Mouse (Mus musculus) embryonic fibroblast, embryonic 13.5 days (primary cell): ENCODE measurements around the gene Med19. TPM values are rescaled to one million over a fixed set of nuclear protein-coding genes. Genes with fewer than 3 reads are reported as not detected.
"Not testable (repeated sequence)": the region's sequence is repeated elsewhere in the genome, so short reads cannot be mapped to it uniquely, and the experiment has no call there.

Source experiments
- H3K27ac ChIP-seq: 2 replicates; pipeline ENCODE4 v1.5.1; 2012; ENCODE audit warnings: low read length, control low read depth, inconsistent platforms; ENCODE audit not compliant: insufficient read depth
- H3K4me1 ChIP-seq: 2 replicates; pipeline ENCODE4 v1.6.1; 2011; ENCODE audit warnings: low read length; ENCODE audit not compliant: control insufficient read depth, insufficient read depth
- H3K4me3 ChIP-seq: 2 replicates; pipeline ENCODE4 v1.5.1; 2011; ENCODE audit warnings: mild to moderate bottlenecking, control low read depth, low read length; ENCODE audit not compliant: insufficient read depth
- CTCF ChIP-seq: IDR thresholded peaks from 2 replicates; pipeline ENCODE4 v1.5.1; 2011; ENCODE audit warnings: mild to moderate bottlenecking, control low read depth, low read length, moderate library complexity, borderline replicate concordance; ENCODE audit not compliant: insufficient read depth
- POLR2A ChIP-seq: IDR thresholded peaks from 2 replicates; pipeline ENCODE4 v1.6.1; 2011; ENCODE audit warnings: low read depth, mild to moderate bottlenecking, control low read depth, low read length, moderate library complexity
- polyA plus RNA-seq: library from polyadenylated mRNA; stranded (reverse); fragments of >200 nt; gene quantifications from 2 replicates; pipeline ENCODE4 v1.2.4, GENCODE M21; 2011; ENCODE audit warnings: low read depth; ENCODE audit not compliant: missing spikeins, insufficient read length

Gene Med19
- polyA plus RNA-seq, 1 experiment, result 28.0 TPM

DNA sequence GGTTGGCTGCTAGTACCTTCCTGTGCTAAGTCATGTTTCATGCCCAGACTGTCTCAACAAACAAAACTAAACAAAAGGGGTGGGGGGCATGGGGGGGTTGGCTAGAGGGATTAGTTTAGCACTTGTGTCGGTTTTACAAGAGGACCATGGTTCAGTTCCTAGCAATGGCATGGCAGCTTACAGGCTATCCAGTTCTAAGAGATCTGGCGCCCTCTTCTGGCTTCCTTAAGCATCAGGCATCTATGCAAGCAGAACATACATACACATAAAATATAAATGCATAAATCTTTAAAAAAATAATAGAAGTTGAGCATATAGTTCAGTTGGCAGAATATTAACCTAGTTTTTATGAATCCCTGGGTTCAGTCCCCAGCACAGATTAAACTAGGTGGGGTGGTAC is 15.3 kb upstream of the Med19 start:
- Histone ChIP-seq H3K27ac (no peak overlapping the region), H3K4me3 (no peak overlapping the region), H3K4me1 (no peaks in the 10 kb centered on the region)
- TF ChIP-seq POLR2A, result no peak
- TF ChIP-seq CTCF, result no peak

DNA sequence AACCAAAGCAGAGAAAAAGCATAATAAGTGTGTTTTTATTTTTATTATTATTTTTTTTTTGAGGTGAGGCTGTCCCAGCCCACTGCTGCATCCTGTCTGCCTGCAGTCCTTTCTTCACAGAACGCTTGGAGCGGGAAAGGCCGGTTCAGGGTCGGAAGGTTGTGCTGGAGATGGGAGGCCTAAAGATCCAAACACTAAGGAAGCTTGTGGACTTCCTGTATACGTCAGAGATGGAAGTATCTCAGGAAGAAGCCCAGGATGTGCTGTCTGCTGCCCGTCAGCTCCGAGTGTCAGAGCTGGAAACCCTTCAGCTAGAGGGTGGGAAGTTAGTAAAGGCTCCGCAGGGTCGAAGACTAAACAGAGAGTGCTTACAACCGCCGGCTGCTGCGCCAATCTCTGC is 12.1 kb upstream of the Med19 start:
- H3K27ac ChIP-seq, result no peak overlapping the region
- peaks cover 3% of the 10 kb centered on the region for H3K4me1 ChIP-seq
- TF ChIP-seq POLR2A (no peak), CTCF (no peak)
- no peak overlapping the region for H3K4me3 ChIP-seq

DNA sequence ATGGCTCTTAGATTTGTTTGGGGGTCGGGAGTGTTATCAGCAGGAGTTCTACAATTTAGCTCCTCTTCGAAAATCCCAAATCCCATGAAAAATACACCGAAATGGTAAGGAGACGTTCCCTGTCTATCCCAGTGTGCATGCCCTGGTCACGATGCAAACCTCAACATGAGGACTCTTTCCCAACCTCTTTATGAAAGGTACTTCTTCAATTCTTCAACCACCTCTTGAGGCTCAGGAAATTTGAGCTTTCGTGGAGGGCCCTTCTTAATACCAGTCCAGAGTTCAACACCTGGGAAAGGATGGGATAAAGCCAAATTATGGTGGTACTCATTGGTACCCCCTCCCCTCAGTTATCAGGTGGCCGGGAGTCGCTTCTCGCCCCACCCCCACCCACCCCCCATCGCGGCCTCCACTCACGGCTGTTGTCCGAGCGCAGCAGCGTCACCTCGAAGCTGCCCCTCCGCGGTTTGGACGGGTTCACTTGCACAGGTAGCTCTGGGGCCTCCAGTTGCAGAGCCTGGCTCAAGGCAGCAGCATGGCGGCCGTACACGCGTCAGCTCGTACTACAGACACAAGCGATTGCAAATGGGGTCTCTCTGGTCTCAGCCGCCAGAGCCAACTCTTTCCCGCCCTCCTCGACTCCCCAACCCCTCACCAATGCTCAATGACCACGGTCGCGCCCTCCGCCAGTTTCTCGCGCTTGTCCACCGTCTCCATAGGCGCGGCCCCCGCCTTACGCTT is 8.2 kb upstream of the Med19 start:
- H3K4me1 ChIP-seq, result peaks cover 3% of the 10 kb centered on the region
- TF ChIP-seq POLR2A (no peak), CTCF (no peak)
- H3K27ac ChIP-seq, result no peak overlapping the region

DNA sequence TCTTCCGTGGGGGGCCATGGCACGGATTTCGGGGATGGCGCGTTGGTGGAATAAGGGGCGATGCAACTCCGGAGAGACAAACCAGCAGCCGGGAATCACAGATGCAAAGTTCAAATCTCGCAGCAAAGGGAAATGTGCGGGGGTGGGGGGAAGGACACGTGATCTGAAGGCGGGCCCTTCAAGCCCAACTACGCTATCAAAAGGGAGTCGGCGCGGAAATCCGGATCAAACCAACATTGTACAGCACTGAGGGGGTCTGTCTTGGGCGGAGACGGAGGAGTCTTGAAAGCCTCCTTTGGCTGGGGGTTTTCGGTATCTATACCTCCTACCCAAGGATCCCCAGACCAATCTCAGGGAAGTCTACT is 7.7 kb upstream of the Med19 start, which contains the start of gene Selenoh:
Selenoh (minus strand) TSS at position 202 of the 365 bp plus-strand sequence.
- Histone ChIP-seq H3K4me3 (peak within 1 kb of the TSS; percentile 89), H3K4me1 (peaks cover 3% of the 10 kb centered on the region), H3K27ac (peak within 1 kb of the TSS; percentile 69)
- TF ChIP-seq CTCF (no peak), POLR2A (peak; percentile 63)

More for the DNA sequence above, 8.2 kb upstream of the Med19 start:
- peak overlapping the region; percentile 89 for H3K4me3 ChIP-seq

- H3K4me3 ChIP-seq, H3K4me1 ChIP-seq, H3K27ac ChIP-seq: not testable (repeated sequence)
Measured at GRCm38 (mm10) chr2:84671535-84671934, 6.7 kb upstream of the Med19 start.

GRCm38 (mm10) chr2:84677270-84677967 is 783 bp upstream of the Med19 start:
- TF ChIP-seq CTCF (peak; percentile 52; the same call in 1 of the 2 replicates), POLR2A (no peak)
- Histone ChIP-seq H3K4me1 (peaks cover 5% of the 10 kb centered on the region; the same call in 1 of the 2 replicates), H3K27ac (no peak overlapping the region), H3K4me3 (peak overlapping the region; percentile 81)

DNA sequence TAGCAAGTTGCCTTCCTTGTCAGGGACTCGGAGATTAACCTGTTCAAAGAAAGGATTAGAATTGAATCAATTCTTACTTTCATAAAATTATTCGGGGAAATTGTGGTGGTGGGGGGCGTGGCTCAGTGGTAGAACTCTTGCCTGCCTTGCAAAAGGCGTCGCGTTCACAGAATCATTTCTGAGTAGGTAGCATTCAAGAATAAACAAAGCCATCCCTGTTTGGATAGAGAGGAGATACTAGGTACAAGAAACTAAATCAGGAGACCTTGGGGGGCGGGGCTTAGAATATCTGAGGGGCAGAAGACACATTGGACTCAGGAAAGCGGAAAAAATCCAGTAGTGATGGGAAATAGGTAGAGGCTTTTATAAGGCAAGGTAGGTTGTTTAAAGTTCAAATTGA is 814 bp downstream of the Med19 start, which contains the start of gene Tmx2:
Tmx2 (minus strand) TSS at position 125 of the 400 bp plus-strand sequence.
- Histone ChIP-seq H3K27ac (no peak within 1 kb of the TSS), H3K4me3 (peak within 1 kb of the TSS; percentile 100), H3K4me1 (peaks cover 5% of the 10 kb centered on the region; the same call in 1 of the 2 replicates)
- TF ChIP-seq POLR2A (no peak), CTCF (no peak)

DNA sequence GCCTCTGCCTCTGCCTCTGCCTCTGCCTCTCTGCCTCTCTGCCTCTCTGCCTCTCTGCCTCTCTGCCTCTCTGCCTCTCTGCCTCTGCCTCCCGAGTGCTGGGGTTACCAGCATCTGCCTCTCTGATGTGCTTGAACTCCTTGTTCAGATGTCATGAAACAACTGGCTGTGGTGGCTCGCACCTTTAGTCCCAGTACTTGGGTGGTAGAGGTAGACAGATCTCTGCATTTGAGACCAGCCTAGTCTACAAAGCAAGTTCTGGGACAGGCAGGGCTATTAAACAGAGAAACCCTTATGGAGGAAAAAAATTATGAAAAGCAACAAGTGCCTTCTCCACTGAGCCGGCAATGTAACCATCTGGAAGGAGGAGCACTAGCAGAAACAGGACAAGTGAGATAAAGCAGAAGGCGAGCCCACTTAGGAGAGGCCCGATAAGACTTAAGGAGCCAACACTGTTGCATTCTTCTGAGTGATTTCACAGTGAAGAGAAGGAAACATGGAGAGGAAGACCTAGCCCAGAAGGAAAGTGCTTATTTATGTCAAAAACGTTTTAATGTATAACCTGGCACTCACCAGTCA is 4.5 kb downstream of the Med19 start:
- TF ChIP-seq CTCF, result no peak
- no peak overlapping the region for H3K27ac ChIP-seq
- no peak overlapping the region for H3K4me3 ChIP-seq
- H3K4me1 ChIP-seq, result no peaks in the 10 kb centered on the region

DNA sequence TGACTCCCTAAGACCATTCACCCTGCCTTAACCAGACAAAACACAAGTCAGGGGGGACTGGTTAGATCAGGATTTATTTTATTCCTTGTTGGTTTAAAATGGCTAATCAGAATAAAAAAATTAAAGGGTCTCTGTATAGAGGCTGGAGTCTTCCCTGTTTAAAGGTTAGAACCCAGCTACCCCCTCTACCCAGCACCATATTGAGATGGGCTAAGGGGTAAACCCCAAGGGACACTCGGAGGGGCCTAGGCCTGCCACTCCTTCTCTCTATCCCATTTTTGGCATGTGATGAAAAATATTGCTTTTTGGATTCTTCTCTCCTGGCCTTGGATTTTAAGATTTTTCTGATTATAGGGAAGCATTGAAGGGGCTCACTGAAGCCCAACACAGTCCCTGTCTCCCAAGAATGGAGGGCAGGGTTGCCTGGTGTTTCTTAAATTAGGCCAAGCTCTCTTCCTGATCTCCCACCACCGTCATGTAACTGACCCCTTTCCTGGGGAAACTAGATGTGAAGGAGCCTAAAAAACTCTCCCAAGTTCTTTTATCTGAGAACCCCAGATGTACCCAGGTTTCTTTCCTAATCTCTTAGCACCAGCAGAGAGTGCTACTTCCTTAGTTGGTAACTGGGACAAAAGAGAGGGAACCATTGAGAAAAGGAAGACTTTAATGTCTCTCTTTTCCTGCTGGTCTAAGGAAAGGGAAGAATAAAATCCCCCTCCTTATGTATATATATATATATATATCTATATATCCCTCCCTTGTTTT is 10.1 kb downstream of the Med19 start:
- Histone ChIP-seq H3K4me3 (no peak overlapping the region), H3K27ac (no peak overlapping the region), H3K4me1 (no peaks in the 10 kb centered on the region)
- TF ChIP-seq CTCF (no peak), POLR2A (no peak)

- TF ChIP-seq POLR2A (no peak), CTCF (no peak)
- Histone ChIP-seq H3K27ac (no peak overlapping the region), H3K4me1 (no peaks in the 10 kb centered on the region), H3K4me3 (no peak overlapping the region)
Measured at GRCm38 (mm10) chr2:84690050-84690449, 11.8 kb downstream of the Med19 start.
